Mouse (Mus musculus) erythroblast, embryonic 14.5 days (primary cell): ENCODE measurements around the gene Slc16a13. TPM values are rescaled to one million over a fixed set of nuclear protein-coding genes. Genes with fewer than 3 reads are reported as not detected.

Experiments used
- H3K27me3 ChIP-seq: 2 replicates; pipeline ENCODE4 v1.6.1; 2012; ENCODE audit warnings: inconsistent platforms; ENCODE audit not compliant: control insufficient read depth
- H3K36me3 ChIP-seq: 2 replicates; pipeline ENCODE4 v1.6.1; 2012; ENCODE audit warnings: mild to moderate bottlenecking, inconsistent platforms; ENCODE audit not compliant: control insufficient read depth
- H3K4me1 ChIP-seq: 2 replicates; pipeline ENCODE4 v1.6.1; 2012; ENCODE audit warnings: inconsistent platforms; ENCODE audit not compliant: control insufficient read depth
- H3K4me3 ChIP-seq: replicated peaks from 2 replicates; pipeline ENCODE3; 2012; ENCODE audit warnings: moderate library complexity, mild to moderate bottlenecking, inconsistent platforms
- H3K9me3 ChIP-seq: 2 replicates; pipeline ENCODE4 v1.6.1; 2012; ENCODE audit warnings: low read length, inconsistent platforms, mixed read lengths; ENCODE audit not compliant: control insufficient read depth
- GATA1 ChIP-seq: IDR thresholded peaks from 2 replicates; pipeline ENCODE4 v1.6.1; 2012; ENCODE audit warnings: low read length, inconsistent platforms, mixed read lengths
- TAL1 ChIP-seq: IDR thresholded peaks from 3 replicates; pipeline ENCODE4 v1.6.1; 2012; ENCODE audit warnings: low read length, inconsistent platforms, mixed read lengths
- polyA plus RNA-seq: library from polyadenylated mRNA; stranded (reverse); fragments of >175 nt; gene quantifications from 2 replicates; pipeline ENCODE4 v1.2.3, GENCODE M21; 2012

Gene Slc16a13
- polyA plus RNA-seq, 1 experiment, result 2.3 TPM

GRCm38 (mm10) chr11:70189319-70190134 lies 31.3 kb downstream of the Slc16a13 start:
- Histone ChIP-seq H3K9me3 (no peaks in the 10 kb centered on the region), H3K36me3 (no peaks in the 10 kb centered on the region), H3K4me3 (no peak overlapping the region), H3K27me3 (no peaks in the 10 kb centered on the region), H3K4me1 (no peaks in the 10 kb centered on the region)
- no peak for TF ChIP-seq TAL1
- TF ChIP-seq GATA1, result no peak

GRCm38 (mm10) chr11:70185120-70185519 lies 35.7 kb downstream of the Slc16a13 start:
- Histone ChIP-seq H3K27me3 (no peaks in the 10 kb centered on the region), H3K36me3 (no peaks in the 10 kb centered on the region), H3K9me3 (no peaks in the 10 kb centered on the region), H3K4me3 (no peak overlapping the region), H3K4me1 (no peaks in the 10 kb centered on the region)
- no peak for TF ChIP-seq TAL1
- no peak for TF ChIP-seq GATA1

GRCm38 (mm10) chr11:70180496-70180895 lies 40.4 kb downstream of the Slc16a13 start:
- TF ChIP-seq TAL1 (no peak), GATA1 (no peak)
- H3K4me3 ChIP-seq, result no peak overlapping the region
- H3K9me3 ChIP-seq, result peaks cover 3% of the 10 kb centered on the region
- H3K27me3 ChIP-seq, result no peaks in the 10 kb centered on the region
- no peaks in the 10 kb centered on the region for H3K36me3 ChIP-seq
- no peaks in the 10 kb centered on the region for H3K4me1 ChIP-seq

GRCm38 (mm10) chr11:70179401-70179800 lies 41.5 kb downstream of the Slc16a13 start:
- no peaks in the 10 kb centered on the region for H3K27me3 ChIP-seq
- H3K36me3 ChIP-seq, result no peaks in the 10 kb centered on the region
- no peaks in the 10 kb centered on the region for H3K4me1 ChIP-seq
- no peak for TF ChIP-seq GATA1
- TF ChIP-seq TAL1, result no peak
- no peak overlapping the region for H3K4me3 ChIP-seq
- H3K9me3 ChIP-seq, result peaks cover 3% of the 10 kb centered on the region

- Histone ChIP-seq H3K4me3 (no peak overlapping the region), H3K9me3 (peaks cover 3% of the 10 kb centered on the region), H3K36me3 (no peaks in the 10 kb centered on the region)
Observed at GRCm38 (mm10) chr11:70178756-70179155, 42.1 kb downstream of the Slc16a13 start.

GRCm38 (mm10) chr11:70178311-70178710 lies 42.6 kb downstream of the Slc16a13 start:
- H3K4me3 ChIP-seq, result no peak overlapping the region
- H3K36me3 ChIP-seq, result no peaks in the 10 kb centered on the region
- H3K4me1 ChIP-seq, result no peaks in the 10 kb centered on the region
- H3K9me3 ChIP-seq, result peaks cover 3% of the 10 kb centered on the region
- TF ChIP-seq GATA1 (no peak), TAL1 (no peak)
- H3K27me3 ChIP-seq, result no peaks in the 10 kb centered on the region

More at GRCm38 (mm10) chr11:70178756-70179155, 42.1 kb downstream of the Slc16a13 start:
- TF ChIP-seq TAL1, result no peak
- TF ChIP-seq GATA1, result no peak
- H3K27me3 ChIP-seq, result no peaks in the 10 kb centered on the region
- no peaks in the 10 kb centered on the region for H3K4me1 ChIP-seq

- no peaks in the 10 kb centered on the region for H3K4me1 ChIP-seq
- H3K4me3 ChIP-seq, result no peak overlapping the region
- H3K27me3 ChIP-seq, result no peaks in the 10 kb centered on the region
- H3K9me3 ChIP-seq, result peaks cover 3% of the 10 kb centered on the region
- no peaks in the 10 kb centered on the region for H3K36me3 ChIP-seq
- no peak for TF ChIP-seq TAL1
- no peak for TF ChIP-seq GATA1
Observed at GRCm38 (mm10) chr11:70177647-70178046, 43.2 kb downstream of the Slc16a13 start.

- Histone ChIP-seq H3K9me3 (peaks cover 3% of the 10 kb centered on the region), H3K36me3 (no peaks in the 10 kb centered on the region), H3K4me3 (no peak overlapping the region), H3K4me1 (no peaks in the 10 kb centered on the region), H3K27me3 (no peaks in the 10 kb centered on the region)
- TF ChIP-seq GATA1, result no peak
- TF ChIP-seq TAL1, result no peak
Observed at GRCm38 (mm10) chr11:70174491-70174890, 46.4 kb downstream of the Slc16a13 start.

- TF ChIP-seq TAL1 (no peak), GATA1 (no peak)
Observed at GRCm38 (mm10) chr11:70172298-70172697, 48.6 kb downstream of the Slc16a13 start.

GRCm38 (mm10) chr11:70171847-70172246 lies 49.0 kb downstream of the Slc16a13 start:
- TF ChIP-seq GATA1, result no peak
- no peak for TF ChIP-seq TAL1
- H3K4me3 ChIP-seq, result no peak overlapping the region
- no peaks in the 10 kb centered on the region for H3K9me3 ChIP-seq
- no peaks in the 10 kb centered on the region for H3K27me3 ChIP-seq
- H3K36me3 ChIP-seq, result no peaks in the 10 kb centered on the region
- no peaks in the 10 kb centered on the region for H3K4me1 ChIP-seq

More at GRCm38 (mm10) chr11:70172298-70172697, 48.6 kb downstream of the Slc16a13 start:
- H3K27me3 ChIP-seq, result no peaks in the 10 kb centered on the region
- H3K9me3 ChIP-seq, result no peaks in the 10 kb centered on the region
- no peak overlapping the region for H3K4me3 ChIP-seq
- H3K4me1 ChIP-seq, result no peaks in the 10 kb centered on the region
- no peaks in the 10 kb centered on the region for H3K36me3 ChIP-seq
